Mouse (Mus musculus): ENCODE data around the gene Hist1h4f. TPM values are rescaled to one million over a fixed set of nuclear protein-coding genes. Genes with fewer than 3 reads are reported as not detected.
A peak's percentile ranks its signal among the peaks of the same experiment; 100 is the strongest.
"Not testable (repeated sequence)": the region's sequence is repeated elsewhere in the genome, so short reads cannot be mapped to it uniquely, and the experiment has no call there.

Gene Hist1h4f
- polyA plus RNA-seq, 2 experiments, result 2.8 to 21.4 TPM

DNA sequence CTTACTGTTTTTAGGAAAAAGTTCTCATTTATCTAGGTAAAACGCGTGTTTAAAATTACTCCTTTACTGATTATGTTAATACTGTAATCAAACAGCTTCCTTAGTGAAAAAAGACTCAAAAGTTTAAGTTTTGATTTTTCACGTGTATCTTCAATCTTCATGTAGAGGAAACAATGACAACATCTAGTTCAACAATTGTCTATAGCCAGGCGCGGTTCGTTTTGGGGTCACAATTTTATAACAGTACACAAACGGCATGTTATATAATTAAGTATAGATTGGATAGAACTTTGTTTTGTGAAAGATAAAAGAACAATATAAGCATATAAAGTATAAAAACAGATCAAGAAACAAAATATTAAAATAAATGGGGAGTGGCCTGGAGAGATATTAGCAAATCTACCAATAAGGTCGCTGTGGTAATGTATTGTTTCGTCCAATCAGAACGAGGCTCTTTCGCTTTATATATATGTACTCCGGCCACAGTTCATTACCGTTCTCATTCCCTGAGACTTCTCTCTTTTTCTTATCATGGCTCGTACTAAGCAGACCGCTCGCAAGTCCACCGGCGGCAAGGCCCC is 23.9 kb upstream of the Hist1h4f start, which contains the start of gene Hist1h3d:
TSS of gene Hist1h3d (plus strand) at position 493 of the 581 bp plus-strand sequence.
- under 1% methylated on average over 18 of the region's 18 CpGs for WGBS
- ATAC-seq (ENCODE audit: low FRiP score, low read depth) (peak; percentile 72), DNase-seq (ENCODE audit: low spot score) (peak; percentile 98)
- peak within 1 kb of the TSS; percentile 74 for H3K9ac ChIP-seq (ENCODE audit: low read depth, low read length, severe bottlenecking)
- no peaks in the 10 kb centered on the region for H3K36me3 ChIP-seq (ENCODE audit: control insufficient read depth, insufficient read depth, low read length)
- H3K4me3 ChIP-seq (replicated peaks; ENCODE audit: low read length), result peak within 1 kb of the TSS; percentile 40
- peak within 1 kb of the TSS; percentile 63 for H3K4me2 ChIP-seq (replicated peaks; ENCODE audit: low read depth, low read length, severe bottlenecking)
- no peaks in the 10 kb centered on the region for H3K27me3 ChIP-seq (ENCODE audit: control insufficient read depth, insufficient read depth, low read length)
- H3K9me3 ChIP-seq (ENCODE audit: control insufficient read depth, low read length), result no peaks in the 10 kb centered on the region
- peak within 1 kb of the TSS; percentile 87 for H3K27ac ChIP-seq (replicated peaks; ENCODE audit: low read depth, low read length)
- H3K4me1 ChIP-seq (ENCODE audit: control insufficient read depth, insufficient read depth, low read length), result peaks cover 19% of the 10 kb centered on the region
- TF ChIP-seq POLR2A (IDR thresholded peaks at IDR 0.05; ENCODE audit: borderline replicate concordance, extremely low read depth, insufficient read depth, insufficient read length), result no peak

DNA sequence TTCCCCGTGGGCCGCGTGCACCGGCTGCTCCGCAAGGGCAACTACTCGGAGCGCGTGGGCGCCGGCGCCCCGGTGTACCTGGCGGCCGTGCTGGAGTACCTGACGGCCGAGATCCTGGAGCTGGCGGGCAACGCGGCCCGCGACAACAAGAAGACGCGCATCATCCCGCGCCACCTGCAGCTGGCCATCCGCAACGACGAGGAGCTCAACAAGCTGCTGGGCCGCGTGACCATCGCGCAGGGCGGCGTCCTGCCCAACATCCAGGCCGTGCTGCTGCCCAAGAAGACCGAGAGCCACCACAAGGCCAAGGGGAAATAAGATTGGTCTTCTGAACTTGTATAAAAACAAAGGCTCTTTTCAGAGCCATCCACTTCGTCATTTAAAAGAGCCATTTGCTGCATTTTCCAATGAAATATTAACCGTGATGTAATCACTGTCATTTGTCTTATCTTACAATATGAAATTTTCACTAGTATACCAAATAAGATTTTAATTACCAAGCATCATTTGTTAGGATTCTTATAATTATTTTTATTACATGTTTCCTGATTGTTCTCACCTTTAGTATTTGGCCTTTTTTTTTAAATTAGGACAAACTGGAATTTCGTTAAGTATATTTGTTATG is 23.2 kb upstream of the Hist1h4f start:
- TF ChIP-seq POLR2A (IDR thresholded peaks at IDR 0.05; ENCODE audit: borderline replicate concordance, extremely low read depth, insufficient read depth, insufficient read length), result 0 out of 2 replicates have a peak, but pooled peaks have one; percentile 55
- peaks cover 21% of the 10 kb centered on the region for H3K4me1 ChIP-seq (ENCODE audit: control insufficient read depth, insufficient read depth, low read length)
- peak overlapping the region; percentile 58 for H3K9ac ChIP-seq (ENCODE audit: low read depth, low read length, severe bottlenecking)
- ATAC-seq (ENCODE audit: low FRiP score, low read depth); H3K27me3 ChIP-seq (ENCODE audit: control insufficient read depth, insufficient read depth, low read length); H3K36me3 ChIP-seq (ENCODE audit: control insufficient read depth, insufficient read depth, low read length); H3K9me3 ChIP-seq (ENCODE audit: control insufficient read depth, low read length); DNase-seq (ENCODE audit: low spot score): not testable (repeated sequence)
- H3K4me3 ChIP-seq (replicated peaks; ENCODE audit: low read length), result peak overlapping the region; percentile 40
- peak overlapping the region; percentile 63 for H3K4me2 ChIP-seq (replicated peaks; ENCODE audit: low read depth, low read length, severe bottlenecking)
- H3K27ac ChIP-seq (replicated peaks; ENCODE audit: low read depth, low read length), result peak overlapping the region; percentile 93
- under 1% methylated on average over 5 of the region's 39 CpGs for WGBS

DNA sequence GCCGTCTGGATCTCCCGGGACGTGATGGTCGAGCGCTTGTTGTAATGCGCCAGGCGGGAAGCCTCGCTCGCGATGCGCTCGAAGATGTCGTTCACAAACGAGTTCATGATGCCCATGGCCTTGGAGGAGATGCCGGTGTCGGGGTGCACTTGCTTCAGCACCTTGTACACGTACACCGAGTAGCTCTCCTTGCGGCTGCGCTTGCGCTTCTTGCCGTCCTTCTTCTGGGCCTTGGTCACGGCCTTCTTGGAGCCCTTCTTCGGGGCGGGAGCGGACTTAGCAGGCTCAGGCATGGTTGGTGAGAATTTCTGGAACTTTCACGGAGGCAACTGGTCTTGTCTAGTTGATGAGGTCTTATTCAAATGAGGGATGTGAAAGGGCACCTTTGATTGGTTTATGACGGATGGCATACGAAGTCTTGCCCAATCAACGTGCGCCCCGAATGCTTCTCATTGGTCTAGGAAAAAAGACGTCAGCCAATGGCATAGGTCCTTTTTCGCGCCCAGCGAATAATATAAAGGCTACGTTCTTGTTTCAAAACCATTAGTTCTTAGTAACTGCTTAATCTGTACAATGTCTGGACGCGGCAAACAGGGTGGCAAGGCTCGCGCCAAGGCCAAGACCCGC is 22.6 kb upstream of the Hist1h4f start, which contains the start of the genes Hist1h2bf and Hist1h2ad:
TSS of gene Hist1h2bf (minus strand) at position 299 of the 627 bp plus-strand sequence.
TSS of gene Hist1h2ad (plus strand) at position 484 of the 627 bp plus-strand sequence.
- Histone ChIP-seq H3K4me3 (replicated peaks; ENCODE audit: low read length) (peak within 1 kb of the TSS; percentile 40), H3K27ac (replicated peaks; ENCODE audit: low read depth, low read length) (peak within 1 kb of the TSS; percentile 93), H3K4me1 (ENCODE audit: control insufficient read depth, insufficient read depth, low read length) (peaks cover 21% of the 10 kb centered on the region), H3K4me2 (replicated peaks; ENCODE audit: low read depth, low read length, severe bottlenecking) (peak within 1 kb of the TSS; percentile 63), H3K9ac (ENCODE audit: low read depth, low read length, severe bottlenecking) (peak within 1 kb of the TSS; percentile 58)
- DNase-seq (ENCODE audit: low spot score), result peak; percentile 100
- WGBS, result 0% methylated on average over 29 of the region's 42 CpGs
- peak; percentile 87 for ATAC-seq (ENCODE audit: low FRiP score, low read depth)
- H3K27me3 ChIP-seq (ENCODE audit: control insufficient read depth, insufficient read depth, low read length); H3K36me3 ChIP-seq (ENCODE audit: control insufficient read depth, insufficient read depth, low read length); H3K9me3 ChIP-seq (ENCODE audit: control insufficient read depth, low read length): not testable (repeated sequence)
- peak; percentile 31; the same call in 1 of the 2 replicates for TF ChIP-seq POLR2A (IDR thresholded peaks at IDR 0.05; ENCODE audit: borderline replicate concordance, extremely low read depth, insufficient read depth, insufficient read length)

DNA sequence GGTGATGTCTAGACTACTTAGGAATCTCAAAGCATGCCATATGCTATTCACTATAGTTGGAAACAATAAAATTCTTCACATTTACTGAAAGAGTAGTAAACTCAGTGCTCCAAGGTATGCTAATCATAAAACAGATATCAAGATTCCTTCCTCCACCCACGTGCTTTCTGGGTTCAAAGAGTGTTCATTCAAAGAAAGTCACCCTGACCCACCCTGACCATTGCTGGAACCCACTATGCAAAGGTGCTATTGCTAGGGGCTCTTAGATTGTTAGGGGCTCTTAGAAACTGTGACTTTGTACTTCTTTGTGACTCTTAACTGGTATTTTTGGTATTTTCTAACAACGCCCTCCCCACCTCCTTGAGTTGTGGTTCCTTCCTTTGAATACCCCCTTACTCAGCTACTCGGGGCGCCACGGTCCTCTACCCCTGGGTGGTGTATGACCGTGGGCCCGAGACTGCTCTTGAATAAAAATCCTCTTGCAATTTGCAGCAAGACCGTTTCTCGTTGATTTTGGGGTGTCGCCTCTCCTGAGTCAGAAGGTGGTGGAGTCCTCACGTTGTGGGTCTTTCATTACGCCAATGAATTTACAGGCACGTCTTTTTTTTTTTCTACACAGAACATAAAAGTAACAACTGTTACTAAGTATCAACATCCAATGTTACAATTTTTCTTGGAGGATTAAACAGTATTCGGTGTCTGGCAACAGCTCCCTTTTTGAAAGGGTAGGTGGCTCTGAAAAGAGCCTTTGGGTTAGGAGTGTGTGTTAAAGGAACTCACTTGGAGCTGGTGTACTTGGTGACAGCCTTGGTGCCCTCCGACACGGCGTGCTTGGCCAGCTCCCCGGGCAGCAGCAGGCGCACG is 21.8 kb upstream of the Hist1h4f start:
- Histone ChIP-seq H3K4me3 (replicated peaks; ENCODE audit: low read length) (peak overlapping the region; percentile 40), H3K4me2 (replicated peaks; ENCODE audit: low read depth, low read length, severe bottlenecking) (peak overlapping the region; percentile 56), H3K9ac (ENCODE audit: low read depth, low read length, severe bottlenecking) (peak overlapping the region; percentile 57), H3K27ac (replicated peaks; ENCODE audit: low read depth, low read length) (peak overlapping the region; percentile 93), H3K4me1 (ENCODE audit: control insufficient read depth, insufficient read depth, low read length) (peaks cover 21% of the 10 kb centered on the region)
- not testable (repeated sequence) for H3K9me3 ChIP-seq (ENCODE audit: control insufficient read depth, low read length); H3K27me3 ChIP-seq (ENCODE audit: control insufficient read depth, insufficient read depth, low read length); ATAC-seq (ENCODE audit: low FRiP score, low read depth); DNase-seq (ENCODE audit: low spot score); H3K36me3 ChIP-seq (ENCODE audit: control insufficient read depth, insufficient read depth, low read length)
- 7% methylated on average over 18 of the region's 20 CpGs for WGBS
